Mouse (Mus musculus) midbrain, postnatal 0 days (tissue): ENCODE measurements around the gene Amhr2. TPM values are rescaled to one million over a fixed set of nuclear protein-coding genes. Genes with fewer than 3 reads are reported as not detected.
A peak's percentile ranks its signal among the peaks of the same experiment; 100 is the strongest.

ENCODE experiments used
- ATAC-seq: fragments of 200-750 bp; cut with Nextera tagmentation; 2 replicates; pipeline ENCODE4 v1.8.0; 2017; ENCODE audit warnings: moderate number of reproducible peaks, mild to moderate bottlenecking, moderate TSS enrichment, moderate library complexity; ENCODE audit not compliant: low FRiP score
- DNase-seq: peaks from one replicate; pipeline ENCODE4 v3.0.0-alpha.2; 2015; ENCODE audit warnings: low spot score
- H3K27ac ChIP-seq: fragments of 300-500 bp; sonication (generic); 2 replicates; pipeline ENCODE4 v1.5.1; 2014; ENCODE audit warnings: low read depth, mild to moderate bottlenecking, low read length, mixed read lengths
- H3K27me3 ChIP-seq: fragments of 300-500 bp; sonication (generic); 2 replicates; pipeline ENCODE4 v1.6.1; 2014; ENCODE audit warnings: low read length, control low read depth, mixed read lengths; ENCODE audit not compliant: insufficient read depth
- H3K36me3 ChIP-seq: fragments of 300-500 bp; sonication (generic); 2 replicates; pipeline ENCODE4 v1.6.1; 2014; ENCODE audit warnings: low read length, control low read depth, mixed read lengths; ENCODE audit not compliant: insufficient read depth
- H3K4me1 ChIP-seq: fragments of 300-500 bp; sonication (generic); 2 replicates; pipeline ENCODE4 v1.6.1; 2014; ENCODE audit warnings: mild to moderate bottlenecking, control low read depth, antibody characterized with exemption, low read length, mixed read lengths; ENCODE audit not compliant: insufficient read depth
- H3K4me2 ChIP-seq: fragments of 300-500 bp; sonication (generic); 2 replicates; pipeline ENCODE4 v1.6.1; 2014; ENCODE audit warnings: low read depth, mild to moderate bottlenecking, low read length, mixed read lengths; ENCODE audit not compliant: poor library complexity, severe bottlenecking
- H3K4me3 ChIP-seq: fragments of 300-500 bp; sonication (generic); 2 replicates; pipeline ENCODE4 v1.5.1; 2014; ENCODE audit warnings: low read depth, mild to moderate bottlenecking, low read length, moderate library complexity
- H3K9ac ChIP-seq: fragments of 300-500 bp; sonication (generic); replicated peaks from 2 replicates; pipeline ENCODE4 v1.6.1; 2014; ENCODE audit warnings: mild to moderate bottlenecking, low read length, moderate library complexity, mixed read lengths; ENCODE audit not compliant: poor library complexity, severe bottlenecking
- H3K9me3 ChIP-seq: fragments of 300-500 bp; sonication (generic); 2 replicates; pipeline ENCODE4 v1.6.1; 2016; ENCODE audit warnings: low read length, control low read depth
- CTCF ChIP-seq: IDR thresholded peaks from 2 replicates; pipeline ENCODE4 v1.5.1; 2016; ENCODE audit warnings: antibody characterized with exemption, mild to moderate bottlenecking
- WGBS: fragments of 180-500 bp; shearing (Covaris S2); extraction: QIAGEN DNeasy Blood & Tissue Kit; methylation state at CpG from one replicate; pipeline ENCODE4 v1.1.7; 2014; 5-methylcytosine and 5-hydroxymethylcytosine counted together
- polyA plus RNA-seq: library from polyadenylated mRNA; unstranded; fragments of >200 nt; fragmentation: Nextera tagmentation; extraction: Ambion mirVana; gene quantifications from 2 replicates; pipeline ENCODE4 v1.2.1, GENCODE M21; 2015
- total RNA-seq: library from RNA; depleted of rRNA; stranded (reverse); fragments of >200 nt; gene quantifications from 2 replicates; pipeline ENCODE4 v1.2.3, GENCODE M21; 2014

Amhr2 gene
- total and polyA plus RNA-seq, 2 experiments from 2014 or later, result 0.38 to 0.60 TPM

- no peak for DNase-seq
- no peaks in the 10 kb centered on the region for H3K4me1 ChIP-seq
- H3K4me2 ChIP-seq, result no peak overlapping the region
- no peak overlapping the region for H3K27ac ChIP-seq
- TF ChIP-seq CTCF, result peak; percentile 53
- H3K4me3 ChIP-seq, result no peak overlapping the region
- no peaks in the 10 kb centered on the region for H3K27me3 ChIP-seq
- no peak overlapping the region for H3K9ac ChIP-seq
- no peaks in the 10 kb centered on the region for H3K9me3 ChIP-seq
- 37% methylated on average over 6 of the region's 6 CpGs for WGBS
- no peaks in the 10 kb centered on the region for H3K36me3 ChIP-seq
- no peak for ATAC-seq
Observed at GRCm38 (mm10) chr15:102455993-102456392, 10.8 kb downstream of the Amhr2 start.

GRCm38 (mm10) chr15:102458050-102458736 is 13.0 kb downstream of the Amhr2 start:
- H3K36me3 ChIP-seq, result 0 out of 2 replicates have a peak, but pooled peaks cover 2% of the 10 kb centered on the region
- peak overlapping the region; percentile 52 for H3K4me2 ChIP-seq
- TF ChIP-seq CTCF, result no peak
- H3K4me1 ChIP-seq, result no peaks in the 10 kb centered on the region
- H3K27ac ChIP-seq, result peak overlapping the region; percentile 3; the same call in 1 of the 2 replicates
- 73% methylated on average over 5 of the region's 5 CpGs for WGBS
- peak overlapping the region; percentile 35 for H3K4me3 ChIP-seq
- DNase-seq (no peak), ATAC-seq (no peak)
- no peaks in the 10 kb centered on the region for H3K9me3 ChIP-seq
- H3K27me3 ChIP-seq, result no peaks in the 10 kb centered on the region
- H3K9ac ChIP-seq, result 0 out of 2 replicates have a peak overlapping the region, but pooled peaks have one; percentile 20

GRCm38 (mm10) chr15:102458904-102459317 is 13.7 kb downstream of the Amhr2 start, which contains the start of gene Prr13:
Gene Prr13, plus strand, starts transcription at chr15:102459028.
- H3K36me3 ChIP-seq, result 0 out of 2 replicates have a peak, but pooled peaks cover 2% of the 10 kb centered on the region
- no peaks in the 10 kb centered on the region for H3K9me3 ChIP-seq
- under 1% methylated on average over 19 of the region's 19 CpGs for WGBS
- H3K9ac ChIP-seq, result peak within 1 kb of the TSS; percentile 20; the same call in 1 of the 2 replicates
- DNase-seq (peak; percentile 98), ATAC-seq (peak; percentile 78; the same call in 1 of the 2 replicates)
- H3K4me2 ChIP-seq, result peak within 1 kb of the TSS; percentile 52
- peak within 1 kb of the TSS; percentile 3 for H3K27ac ChIP-seq
- no peaks in the 10 kb centered on the region for H3K27me3 ChIP-seq
- peak within 1 kb of the TSS; percentile 35 for H3K4me3 ChIP-seq
- H3K4me1 ChIP-seq, result no peaks in the 10 kb centered on the region
- peak; percentile 82 for TF ChIP-seq CTCF

- H3K4me2 ChIP-seq, result peak overlapping the region; percentile 52
- no peak overlapping the region; the same call in 1 of the 2 replicates for H3K27ac ChIP-seq
- peak overlapping the region; percentile 20; the same call in 1 of the 2 replicates for H3K9ac ChIP-seq
- no peaks in the 10 kb centered on the region for H3K9me3 ChIP-seq
- H3K27me3 ChIP-seq, result no peaks in the 10 kb centered on the region
- H3K4me3 ChIP-seq, result peak overlapping the region; percentile 35
- 36% methylated on average over 6 of the region's 6 CpGs for WGBS
- no peaks in the 10 kb centered on the region for H3K4me1 ChIP-seq
- ATAC-seq (no peak), DNase-seq (no peak)
- no peak for TF ChIP-seq CTCF
- H3K36me3 ChIP-seq, result 0 out of 2 replicates have a peak, but pooled peaks cover 2% of the 10 kb centered on the region
Observed at GRCm38 (mm10) chr15:102459381-102459780, 14.2 kb downstream of the Amhr2 start.

- Histone ChIP-seq H3K27me3 (no peaks in the 10 kb centered on the region), H3K27ac (no peak overlapping the region), H3K36me3 (0 out of 2 replicates have a peak, but pooled peaks cover 2% of the 10 kb centered on the region), H3K4me1 (no peaks in the 10 kb centered on the region), H3K9me3 (no peaks in the 10 kb centered on the region), H3K4me2 (peak overlapping the region; percentile 52; the same call in 1 of the 2 replicates), H3K9ac (no peak overlapping the region), H3K4me3 (no peak overlapping the region)
- ATAC-seq, result no peak
- TF ChIP-seq CTCF, result no peak
- DNase-seq, result no peak
- 71% methylated on average over 5 of the region's 5 CpGs for WGBS
Observed at GRCm38 (mm10) chr15:102459847-102460246, 14.7 kb downstream of the Amhr2 start.

GRCm38 (mm10) chr15:102460409-102460808 is 15.2 kb downstream of the Amhr2 start:
- H3K4me3 ChIP-seq, result no peak overlapping the region
- H3K9ac ChIP-seq, result no peak overlapping the region
- no peaks in the 10 kb centered on the region for H3K27me3 ChIP-seq
- WGBS, result 81% methylated on average over 12 of the region's 12 CpGs
- no peak overlapping the region for H3K4me2 ChIP-seq
- DNase-seq (no peak), ATAC-seq (no peak)
- TF ChIP-seq CTCF, result no peak
- no peaks in the 10 kb centered on the region for H3K4me1 ChIP-seq
- H3K9me3 ChIP-seq, result no peaks in the 10 kb centered on the region
- H3K36me3 ChIP-seq, result 0 out of 2 replicates have a peak, but pooled peaks cover 2% of the 10 kb centered on the region
- H3K27ac ChIP-seq, result no peak overlapping the region
